Mouse (Mus musculus) urinary bladder, postnatal 36 days (tissue): ENCODE measurements at regions not wholly inside any gene's neighbourhood (a gene's known extent, or its start where the extent isn't known, plus 50 kb on each side); places are given as distances from the start of the nearest gene placed in this dataset.
A peak's percentile ranks its signal among the peaks of the same experiment; 100 is the strongest.

Experiments
- DNase-seq, 2 experiments: peaks; one replicate each; pipeline ENCODE4 v3.0.0; 2022; ENCODE audit warnings: low spot score in 2 of 2, mixed read lengths in 1 of 2

GRCm38 (mm10) chr4:12534151-12534550 is 362.3 kb upstream of the Fam92a start:
- no peak for DNase-seq

GRCm38 (mm10) chr4:12532961-12533360 is 361.1 kb upstream of the Fam92a start:
- DNase-seq, result no peak

- DNase-seq, result no peak
Measured at GRCm38 (mm10) chr4:12522358-12522757, 350.5 kb upstream of the Fam92a start.

- no peak for DNase-seq
Measured at GRCm38 (mm10) chr4:12521246-12521645, 349.4 kb upstream of the Fam92a start.

GRCm38 (mm10) chr4:12516497-12516896 is 344.7 kb upstream of the Fam92a start:
- no peak for DNase-seq

GRCm38 (mm10) chr4:12511656-12512385 is 340.0 kb upstream of the Fam92a start:
- DNase-seq, result peak; percentile 4 to 48

- no peak for DNase-seq
Measured at GRCm38 (mm10) chr4:12506851-12507551, 335.2 kb upstream of the Fam92a start.

- DNase-seq, result no peak
Measured at GRCm38 (mm10) chr4:12501086-12501485, 329.3 kb upstream of the Fam92a start.

- no peak for DNase-seq
Measured at GRCm38 (mm10) chr4:12498426-12498825, 326.6 kb upstream of the Fam92a start.

GRCm38 (mm10) chr4:12492468-12492867 is 320.7 kb upstream of the Fam92a start:
- DNase-seq, result no peak

- DNase-seq, result no peak
Measured at GRCm38 (mm10) chr4:12491306-12491705, 319.5 kb upstream of the Fam92a start.

- DNase-seq, result no peak
Measured at GRCm38 (mm10) chr4:12490066-12490465, 318.3 kb upstream of the Fam92a start.

- DNase-seq, result no peak
Measured at GRCm38 (mm10) chr4:12489358-12489757, 317.5 kb upstream of the Fam92a start.

- DNase-seq, result no peak
Measured at GRCm38 (mm10) chr4:12481481-12481880, 309.7 kb upstream of the Fam92a start.

- no peak for DNase-seq
Measured at GRCm38 (mm10) chr4:12476717-12477116, 304.9 kb upstream of the Fam92a start.

- DNase-seq, result no peak
Measured at GRCm38 (mm10) chr4:12474981-12475568, 303.3 kb upstream of the Fam92a start.

- no peak for DNase-seq
Measured at GRCm38 (mm10) chr4:12474421-12474820, 302.6 kb upstream of the Fam92a start.

GRCm38 (mm10) chr4:12461701-12462100 is 289.9 kb upstream of the Fam92a start:
- DNase-seq, result no peak

GRCm38 (mm10) chr4:12461251-12461650 is 289.4 kb upstream of the Fam92a start:
- DNase-seq, result no peak

GRCm38 (mm10) chr4:12457978-12458597 is 286.3 kb upstream of the Fam92a start:
- DNase-seq, result no peak

- no peak for DNase-seq
Measured at GRCm38 (mm10) chr4:12452086-12452485, 280.3 kb upstream of the Fam92a start.

GRCm38 (mm10) chr4:12425507-12425906 is 253.7 kb upstream of the Fam92a start:
- no peak for DNase-seq
